Mouse (Mus musculus) liver (tissue): ENCODE results near the gene Dera.
"Not testable (repeated sequence)": the region's sequence is repeated elsewhere in the genome, so short reads cannot be mapped to it uniquely, and the experiment has no call there.

Source experiments
- DNase-seq: peaks from one replicate; pipeline ENCODE4 v3.0.0-alpha.2; 2020; ENCODE audit warnings: mixed read lengths

Gene Dera

DNA sequence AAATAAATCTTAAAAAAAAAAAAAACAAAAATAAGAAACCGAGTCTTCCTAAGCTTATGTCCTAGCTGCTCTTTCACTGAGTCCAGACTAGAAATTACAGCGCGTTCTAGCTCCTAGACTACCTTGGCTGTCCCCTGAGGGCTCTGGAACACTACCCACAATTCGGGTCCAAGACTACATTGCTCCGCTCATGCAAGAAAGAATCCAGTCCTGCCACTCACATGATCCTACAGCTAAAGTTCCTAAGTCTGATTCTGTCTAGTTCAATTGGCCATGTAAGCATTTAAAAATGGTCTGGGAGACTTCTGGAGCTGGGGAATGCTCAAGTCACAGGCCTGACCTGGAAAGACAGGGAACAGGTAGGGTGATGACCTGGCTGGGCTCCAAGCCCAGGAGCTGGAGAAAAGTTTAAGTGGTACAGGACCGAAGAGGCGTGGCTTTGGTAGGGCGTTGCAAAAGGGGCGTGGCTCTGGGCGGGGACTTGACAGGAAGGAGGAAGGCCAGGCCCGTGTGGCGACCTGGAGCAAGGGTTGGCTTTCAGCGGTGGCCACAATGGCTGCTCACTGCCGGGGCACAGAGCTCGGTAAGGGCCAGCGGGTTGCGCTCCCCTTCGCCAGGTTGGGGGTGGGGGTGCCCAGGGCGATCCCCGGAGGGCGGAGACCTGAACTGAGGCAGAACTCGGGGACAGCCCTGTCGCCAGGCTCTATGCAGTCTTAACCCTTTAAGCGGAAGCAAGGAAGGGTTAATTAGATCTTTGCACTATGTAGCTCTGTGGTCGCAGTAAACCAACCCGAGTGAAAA lies at the start of gene Dera:
Gene Dera, plus strand, starts transcription at position 491 of the 801 bp plus-strand sequence.
- peak; percentile 96 for DNase-seq

DNA sequence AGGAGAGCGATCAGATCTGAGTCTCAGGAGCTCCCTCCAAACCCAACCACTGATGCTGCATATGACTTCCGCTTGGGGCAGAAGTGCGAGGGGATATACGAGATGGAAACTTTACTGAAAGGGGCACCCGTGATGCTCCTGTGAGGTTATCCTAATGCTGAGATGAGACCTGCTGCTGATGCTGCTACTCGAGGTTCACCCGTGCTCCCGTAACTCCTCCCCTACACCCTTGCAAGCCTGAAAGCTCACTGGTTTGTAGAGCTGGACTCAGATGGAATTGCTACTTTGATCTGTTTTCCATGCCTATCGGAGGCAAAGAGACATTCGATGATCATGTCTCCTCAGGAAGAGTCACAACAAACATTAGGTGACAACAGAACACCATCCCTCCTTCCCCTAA lies 48.1 kb upstream of the Dera start:
- DNase-seq, result no peak

DNA sequence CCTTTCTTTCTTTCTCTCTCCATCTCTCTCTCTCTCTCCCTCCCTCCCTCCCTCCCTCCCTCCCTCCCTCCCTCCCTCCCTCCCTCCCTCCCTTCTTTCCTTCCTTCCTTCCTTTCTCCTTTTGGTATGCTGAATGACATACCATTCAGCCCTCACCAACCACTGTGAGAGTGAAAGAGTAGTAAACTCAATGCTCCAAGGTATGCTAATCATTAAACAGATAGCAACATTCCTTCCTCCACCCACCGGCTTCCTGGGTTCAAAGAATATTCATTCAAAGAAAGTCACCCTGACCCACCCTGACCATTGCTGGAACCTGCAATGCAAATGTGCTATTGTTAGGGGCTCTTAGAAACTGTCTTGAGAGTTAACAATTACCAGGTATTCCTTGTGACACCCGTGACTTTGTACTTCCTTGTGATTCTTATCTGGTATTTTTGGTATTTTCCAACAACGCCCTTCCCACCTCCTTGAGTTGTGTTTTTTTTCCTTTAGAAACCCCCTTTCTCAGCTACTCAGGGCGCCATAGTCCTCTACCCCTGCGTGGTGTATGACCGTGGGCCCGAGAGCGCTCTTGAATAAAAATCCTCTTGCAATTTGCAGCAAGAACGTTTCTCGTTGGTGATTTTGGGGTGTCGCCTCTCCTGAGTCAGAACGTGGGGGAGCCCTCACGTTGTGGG lies 45.5 kb upstream of the Dera start:
- DNase-seq, result not testable (repeated sequence)

DNA sequence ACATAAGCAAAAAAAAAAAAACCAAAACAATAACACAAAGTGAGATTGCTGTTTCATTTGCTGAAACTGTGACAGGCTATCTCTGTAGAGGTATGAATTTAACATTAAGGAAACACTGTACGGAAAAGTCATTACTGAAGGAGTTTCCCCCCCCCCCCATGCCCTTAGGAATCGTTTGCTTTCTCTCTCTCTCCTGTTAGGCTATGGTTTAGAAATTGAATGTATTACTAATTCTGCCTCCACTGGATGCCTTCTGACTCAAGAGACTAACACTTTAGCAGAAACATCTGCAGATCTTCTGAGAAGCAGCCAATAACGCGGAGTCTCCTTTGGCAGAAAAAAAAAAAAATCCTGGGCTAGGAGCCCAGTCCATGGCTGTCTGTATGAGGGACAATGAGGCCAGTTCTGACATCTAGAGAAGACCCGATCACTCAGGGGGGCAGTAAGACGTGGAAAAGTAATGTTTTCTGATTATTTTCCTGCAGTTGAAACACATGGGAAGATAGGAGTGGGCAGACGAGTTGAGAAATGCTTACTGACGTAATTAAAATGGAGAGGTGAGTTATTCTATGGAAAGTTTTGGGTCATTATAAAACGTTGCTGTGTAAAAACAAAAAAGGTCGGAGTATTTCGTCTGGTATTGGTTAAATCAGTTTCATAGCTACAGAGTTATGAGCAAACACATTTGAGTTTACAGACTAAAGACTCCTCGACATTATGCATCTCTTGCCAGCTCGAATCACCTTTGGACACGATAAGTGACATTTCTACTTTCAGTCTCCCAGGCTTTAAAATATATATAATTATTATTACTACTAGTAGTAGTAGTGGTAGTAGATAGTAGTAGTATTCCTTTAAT lies 43.9 kb upstream of the Dera start:
- no peak for DNase-seq

DNA sequence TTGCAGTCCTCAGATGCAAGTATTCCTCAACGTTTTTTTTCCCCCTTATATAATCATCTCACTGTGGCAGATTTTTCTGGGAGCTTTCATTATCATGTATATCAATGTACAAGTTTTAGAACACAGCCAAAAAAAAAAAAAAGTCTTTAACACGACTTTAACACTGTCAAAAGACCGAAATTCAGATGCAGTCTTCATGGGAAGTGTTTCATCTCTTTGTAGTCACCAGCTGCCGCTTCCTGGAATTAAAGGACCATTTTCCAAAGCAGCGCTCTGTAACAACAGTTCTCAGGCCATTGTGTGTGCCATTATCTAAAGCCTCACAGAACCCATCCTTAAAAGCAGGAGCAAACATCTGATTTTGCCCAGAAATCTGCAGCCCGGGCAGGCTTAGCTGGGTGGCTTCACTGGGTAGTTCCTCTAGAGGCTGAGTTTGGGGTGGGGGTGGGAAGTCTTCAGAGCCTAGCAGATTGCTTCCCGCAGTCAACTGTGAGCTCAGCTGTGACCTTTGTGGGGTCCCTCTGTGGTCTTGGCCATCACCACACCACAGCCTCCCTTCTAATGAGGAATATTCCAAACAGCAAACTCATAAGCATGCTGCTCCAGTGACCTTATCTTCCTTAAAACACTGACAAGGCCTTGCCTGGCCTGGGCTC lies 41.6 kb upstream of the Dera start:
- DNase-seq, result no peak

DNA sequence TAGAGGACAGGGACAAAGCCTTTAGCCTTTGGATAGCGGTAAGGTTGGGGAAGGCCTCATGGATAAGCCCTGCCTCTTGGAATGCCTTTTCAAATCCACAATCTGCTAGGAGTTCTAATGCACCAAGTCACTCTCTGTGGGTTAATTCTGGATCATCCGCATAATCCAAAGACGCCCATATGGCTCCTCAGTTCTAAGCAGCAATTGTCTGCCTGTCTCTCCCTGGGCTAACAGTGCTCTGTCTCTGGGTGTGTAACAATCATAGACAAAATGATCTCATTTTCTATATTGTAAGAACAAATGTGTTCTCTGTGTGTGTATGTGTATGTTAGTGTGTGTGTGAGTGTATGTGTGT lies 41.1 kb upstream of the Dera start:
- no peak for DNase-seq

DNA sequence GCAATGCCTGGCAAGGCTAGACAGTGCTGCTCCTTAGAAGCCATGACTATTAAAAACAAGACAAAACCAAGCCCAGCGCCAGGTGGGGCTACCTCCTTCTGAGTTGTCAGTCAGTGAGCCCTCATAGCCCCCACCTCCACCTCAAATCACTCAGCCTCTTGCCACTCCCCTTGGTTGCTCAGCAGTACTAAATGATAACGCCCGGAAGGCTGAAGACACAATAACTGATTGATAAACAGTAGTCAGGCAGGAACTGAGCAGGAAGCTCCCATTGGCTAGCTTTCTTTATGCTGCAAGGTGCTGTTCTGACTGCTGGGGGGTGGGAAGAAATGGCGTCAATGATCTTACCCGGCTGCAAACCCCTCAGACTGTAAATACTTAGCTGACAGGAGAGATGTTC lies 37.5 kb upstream of the Dera start:
- DNase-seq, result no peak

DNA sequence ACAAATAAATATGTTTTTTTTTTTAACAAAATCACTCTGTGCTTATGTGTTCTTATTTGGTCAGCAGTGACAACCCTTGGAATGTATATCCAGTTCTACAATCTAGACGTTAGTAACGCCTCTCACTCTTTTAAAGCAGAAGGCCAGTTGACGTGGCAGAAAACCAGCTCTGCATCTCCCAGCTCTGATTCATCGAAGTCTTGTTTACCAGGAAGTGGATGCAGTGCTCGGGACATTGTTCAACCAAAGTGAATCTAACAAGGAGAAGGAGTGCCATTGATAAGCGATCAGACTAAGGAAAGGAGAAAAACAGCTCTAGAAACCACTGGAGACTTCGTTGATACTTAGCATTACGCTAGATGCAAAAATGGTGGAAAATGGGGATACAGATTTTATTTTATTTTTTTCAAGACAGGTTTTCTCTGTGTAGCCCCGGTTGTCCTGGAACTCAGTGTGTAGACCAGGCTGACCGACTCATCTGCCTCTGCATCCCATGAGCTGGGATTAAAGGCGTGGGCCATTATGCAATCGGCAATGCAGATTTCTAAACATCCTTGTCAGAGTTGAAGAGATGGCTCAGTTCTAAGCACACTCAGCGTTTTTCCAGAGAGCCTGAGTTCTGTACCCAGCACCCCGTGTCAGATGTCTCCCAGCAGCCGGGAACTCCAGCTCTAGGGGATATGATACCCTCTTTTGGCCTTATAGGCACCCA lies 32.0 kb upstream of the Dera start:
- no peak for DNase-seq

DNA sequence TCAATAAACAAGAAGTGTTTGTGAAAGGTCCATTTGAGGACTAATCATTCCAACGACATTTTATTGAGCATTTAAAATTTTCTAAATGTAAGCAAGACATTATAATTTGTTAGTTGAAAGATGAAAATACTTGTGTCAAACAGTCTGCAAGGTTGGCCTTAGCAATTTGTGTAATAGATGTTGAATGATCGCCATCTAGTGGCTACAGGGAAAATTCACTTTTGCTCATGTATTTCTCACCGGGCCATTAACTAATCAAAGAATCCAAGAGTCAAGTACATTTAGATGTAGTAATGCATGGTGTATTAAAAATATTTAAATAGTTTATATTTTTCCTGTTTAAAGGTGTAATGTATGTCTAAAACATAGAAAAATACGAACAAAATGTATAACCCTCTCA lies 30.4 kb upstream of the Dera start:
- no peak for DNase-seq

DNA sequence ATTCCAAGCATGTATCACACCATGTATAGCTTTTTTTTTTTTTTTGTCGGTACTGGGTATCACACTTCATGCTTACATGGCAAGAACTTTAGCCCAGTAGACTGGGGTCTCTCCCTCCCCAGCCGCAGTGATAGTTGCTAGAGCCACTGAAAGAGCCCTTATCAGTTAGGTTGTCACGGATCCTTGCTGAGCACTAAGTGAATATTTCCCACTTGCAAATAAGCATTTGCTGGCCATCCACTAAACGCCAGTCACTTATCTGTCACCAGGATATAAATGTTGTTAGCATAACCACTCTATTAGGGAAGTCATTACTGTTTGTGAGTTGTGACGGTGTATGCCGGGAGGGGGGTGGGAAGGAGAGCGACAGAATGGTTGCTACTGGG lies 19.9 kb upstream of the Dera start:
- DNase-seq, result peak; percentile 38

DNA sequence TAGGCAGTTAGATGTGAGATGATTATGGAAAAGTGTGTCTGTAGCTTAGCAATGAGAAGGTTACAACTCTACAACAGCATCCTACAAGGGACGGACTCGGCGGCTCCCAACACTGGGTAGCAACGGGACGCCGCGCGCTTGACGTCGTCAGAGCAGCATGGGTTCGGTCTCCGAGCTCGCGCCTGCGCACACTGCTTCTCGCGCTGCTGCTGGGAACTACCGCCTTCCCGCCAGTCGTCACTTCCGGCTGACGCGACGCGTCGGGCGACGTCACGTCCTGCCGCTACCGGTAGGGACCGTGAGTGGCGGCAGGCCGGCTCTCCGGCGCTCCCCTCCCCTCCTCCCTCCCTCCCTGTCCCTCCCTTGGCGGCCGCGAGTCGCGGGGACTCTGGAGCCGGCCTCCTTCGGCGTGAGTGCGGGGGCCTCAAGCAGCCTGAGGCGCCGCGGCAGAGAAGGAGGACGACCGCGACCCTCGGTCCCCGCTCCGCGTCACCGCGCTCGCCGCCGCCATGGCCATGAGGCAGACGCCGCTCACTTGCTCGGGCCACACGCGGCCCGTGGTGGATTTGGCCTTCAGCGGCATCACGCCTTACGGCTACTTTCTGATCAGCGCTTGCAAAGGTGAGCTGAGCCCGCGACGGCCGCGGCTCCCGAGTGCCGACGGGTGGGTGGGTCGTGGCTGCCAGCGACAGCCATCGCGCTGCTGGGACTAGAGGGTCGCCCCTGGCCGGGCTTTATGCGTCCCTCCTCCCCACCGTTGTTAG lies 19.3 kb upstream of the Dera start, which contains the start of gene Strap:
Gene Strap, plus strand, starts transcription at position 233 of the 764 bp plus-strand sequence.
- DNase-seq, result peak; percentile 98

DNA sequence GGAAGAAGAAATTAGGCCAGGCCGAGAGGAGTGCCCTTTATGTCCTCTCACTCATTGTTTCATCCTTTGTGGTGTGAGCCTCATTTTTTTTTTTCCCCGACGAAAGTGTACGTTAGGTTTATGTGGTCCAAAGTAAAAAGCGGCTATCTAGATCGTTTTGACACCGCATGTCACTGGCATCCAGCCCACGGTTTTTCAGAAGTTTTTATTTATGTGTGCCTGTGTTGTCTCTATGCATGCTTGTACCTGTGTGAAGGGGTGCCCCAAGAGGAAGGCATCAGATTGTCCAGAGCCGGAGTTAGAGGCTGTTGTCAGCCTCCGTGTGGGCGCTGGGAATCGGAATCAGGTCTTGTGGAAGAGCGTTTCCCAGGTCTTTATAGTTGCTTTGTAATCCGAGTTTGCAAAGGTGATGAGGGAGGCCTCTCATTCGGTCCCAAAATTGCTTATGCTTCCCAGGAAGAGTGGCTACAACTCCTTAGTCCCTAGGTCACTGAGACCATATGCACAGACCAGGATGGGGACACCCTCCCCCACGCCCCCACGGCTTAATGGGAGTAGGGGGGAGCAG lies 18.6 kb upstream of the Dera start:
- no peak for DNase-seq

DNA sequence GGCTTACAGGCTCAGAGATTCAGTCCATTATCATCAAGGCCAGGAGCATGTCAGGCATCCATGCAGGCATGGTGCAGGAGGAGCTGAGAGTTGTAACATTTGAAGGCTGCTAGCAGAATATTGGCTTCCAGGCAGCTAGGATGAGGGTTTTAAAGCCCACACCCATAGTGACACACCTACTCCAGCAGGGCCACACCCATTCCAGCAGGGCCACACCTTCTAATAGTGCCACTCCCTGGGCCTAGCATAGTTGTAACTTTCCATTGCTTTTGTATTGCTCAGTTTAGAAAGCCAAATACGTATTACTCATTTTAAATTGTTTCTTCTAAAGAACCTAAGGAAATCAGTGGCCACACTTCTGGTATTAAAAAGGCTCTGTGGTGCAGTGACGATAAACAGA lies 13.4 kb upstream of the Dera start:
- DNase-seq, result peak; percentile 50

DNA sequence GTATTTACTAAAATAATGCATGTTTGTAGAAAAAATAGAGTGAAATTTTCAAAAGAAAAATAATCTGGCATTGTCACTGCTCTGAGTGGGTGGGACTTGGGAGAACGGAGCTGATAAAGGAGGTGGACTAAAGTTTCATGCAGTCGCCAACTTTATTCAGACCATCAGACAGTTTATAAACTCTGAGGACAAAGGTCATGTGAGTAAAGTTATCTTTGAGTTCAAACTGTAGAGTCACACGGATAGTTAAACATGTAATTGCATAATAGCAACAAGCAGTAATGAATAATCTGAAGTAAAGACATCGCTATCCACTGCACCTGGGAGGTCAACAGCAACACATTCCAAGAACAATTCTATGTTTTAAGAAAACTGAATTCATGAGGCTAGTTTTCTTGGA lies 9.6 kb upstream of the Dera start:
- DNase-seq, result no peak

DNA sequence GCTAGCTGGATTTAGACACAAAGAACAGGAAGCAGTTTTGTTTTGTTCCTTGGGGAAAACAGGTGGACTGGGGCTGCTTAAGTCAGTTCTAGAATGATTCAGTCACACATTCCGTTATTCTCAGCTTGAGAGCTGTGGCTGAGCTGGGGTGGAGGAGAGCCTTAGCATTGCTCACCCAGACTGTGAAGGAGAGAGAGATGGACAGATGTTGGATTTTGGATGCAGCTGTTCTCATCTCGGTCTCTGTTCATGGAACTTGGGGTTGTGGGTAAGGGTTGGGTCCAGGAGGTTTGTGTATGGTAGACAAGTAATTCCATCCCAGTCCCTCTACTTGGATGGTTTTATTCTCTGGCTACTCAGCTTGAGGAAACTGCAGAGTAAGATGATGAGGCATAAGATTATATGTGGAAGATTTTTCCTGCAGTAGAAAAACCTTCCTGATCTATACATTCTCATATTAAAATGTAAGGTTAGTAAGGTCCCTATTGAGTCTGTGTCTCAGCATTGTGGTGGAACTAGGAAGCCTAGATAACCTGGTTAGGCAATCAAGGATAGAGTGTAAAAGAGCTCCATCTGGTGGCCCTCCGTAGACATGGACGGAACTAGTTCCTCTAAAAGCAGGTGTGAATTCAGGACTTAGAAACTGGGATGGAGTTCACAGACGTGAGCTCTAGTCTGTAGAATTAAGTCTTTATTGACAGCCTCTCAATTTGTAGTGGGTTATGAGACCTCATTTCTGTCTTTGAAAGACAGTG lies 7.0 kb upstream of the Dera start:
- peak; percentile 29 for DNase-seq

DNA sequence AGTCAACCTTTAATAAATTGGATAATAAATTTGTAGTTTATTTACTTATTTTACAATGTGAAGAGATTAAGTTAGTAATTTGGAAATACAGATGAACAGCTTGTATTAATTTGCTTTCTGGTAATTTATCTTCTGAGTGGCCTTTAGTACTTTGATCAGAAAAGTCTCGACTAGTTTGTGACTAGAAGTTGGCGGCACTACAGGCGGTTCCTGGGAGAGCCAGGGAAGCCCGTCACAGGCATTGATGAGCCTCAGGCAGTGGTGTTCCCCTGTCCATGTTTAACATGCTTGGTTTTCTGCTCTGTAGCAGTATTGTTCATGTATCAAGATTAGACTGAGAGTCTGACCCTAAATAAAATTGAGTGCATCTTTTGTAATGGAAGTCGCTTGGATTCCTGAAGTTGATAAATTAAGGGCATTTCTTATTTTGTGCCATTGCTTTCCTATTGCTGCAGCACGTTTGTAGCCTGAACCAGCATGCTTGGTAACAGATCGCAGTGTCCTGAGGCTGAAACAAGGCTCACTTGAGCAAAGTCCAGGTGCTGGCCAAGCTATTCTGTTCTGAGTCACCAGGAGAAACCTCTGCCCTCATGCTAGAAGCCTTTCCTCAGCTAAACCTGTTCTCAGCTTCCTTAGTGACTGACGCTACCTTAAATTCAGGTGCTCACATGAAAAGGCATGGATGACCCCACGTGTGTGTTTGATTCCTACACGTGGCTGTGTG lies 2.6 kb upstream of the Dera start:
- no peak for DNase-seq

DNA sequence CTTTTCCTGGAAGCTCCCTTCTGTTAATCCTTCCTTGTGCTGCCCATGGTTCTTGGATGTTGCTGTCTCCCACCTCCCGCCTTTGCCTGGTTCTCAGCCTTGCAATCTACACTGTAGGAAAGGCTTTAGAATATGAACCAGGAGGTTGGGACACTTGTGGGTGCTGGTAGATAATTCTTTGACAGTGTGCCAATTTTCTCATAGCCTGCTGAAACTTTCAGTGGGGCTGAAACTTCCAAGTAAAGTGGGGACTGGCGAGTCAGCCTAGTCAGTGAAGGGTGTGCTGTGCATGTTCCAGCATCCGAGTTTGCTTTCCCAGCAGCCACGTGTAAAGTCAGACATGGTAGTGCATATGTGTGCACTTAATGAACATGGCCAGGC lies 2.1 kb upstream of the Dera start:
- DNase-seq, result no peak

DNA sequence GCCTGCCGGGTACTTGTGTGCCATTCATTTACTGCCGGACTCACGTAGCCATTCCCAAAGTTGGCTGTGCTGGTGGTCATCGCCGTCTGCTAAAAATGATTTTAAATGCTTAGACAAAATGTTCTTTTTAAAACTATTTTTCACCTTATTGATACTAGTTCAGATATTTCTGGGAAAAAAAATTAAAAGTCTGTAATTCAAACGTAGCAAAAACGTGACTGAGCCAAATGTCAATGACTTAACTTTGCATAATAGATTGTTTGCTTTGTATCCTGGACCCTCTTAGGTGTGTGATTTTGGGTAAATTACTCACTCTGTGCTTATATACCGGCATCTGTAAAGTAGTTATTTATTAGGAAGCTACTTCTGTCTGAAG lies 499 bp downstream of the Dera start:
- no peak for DNase-seq

DNA sequence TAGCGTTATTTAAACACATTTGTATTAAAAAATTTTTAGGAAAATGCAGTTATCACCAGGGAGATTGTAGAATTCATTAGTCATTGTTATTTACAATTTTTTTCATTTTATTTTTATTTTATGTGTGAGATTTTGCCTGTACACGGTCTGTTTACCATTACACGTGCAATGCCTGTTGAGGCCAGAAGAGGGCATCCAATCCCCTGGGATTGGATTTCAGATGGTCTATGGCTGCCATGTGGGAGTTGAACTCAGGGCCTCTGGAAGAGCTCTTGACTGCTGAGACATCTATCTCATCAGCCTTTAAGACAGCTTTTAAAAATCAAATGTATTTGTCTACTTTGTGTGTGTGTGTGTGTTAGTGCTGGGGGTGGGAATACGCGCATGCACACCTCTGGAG lies 2.0 kb downstream of the Dera start:
- DNase-seq, result peak; percentile 35

DNA sequence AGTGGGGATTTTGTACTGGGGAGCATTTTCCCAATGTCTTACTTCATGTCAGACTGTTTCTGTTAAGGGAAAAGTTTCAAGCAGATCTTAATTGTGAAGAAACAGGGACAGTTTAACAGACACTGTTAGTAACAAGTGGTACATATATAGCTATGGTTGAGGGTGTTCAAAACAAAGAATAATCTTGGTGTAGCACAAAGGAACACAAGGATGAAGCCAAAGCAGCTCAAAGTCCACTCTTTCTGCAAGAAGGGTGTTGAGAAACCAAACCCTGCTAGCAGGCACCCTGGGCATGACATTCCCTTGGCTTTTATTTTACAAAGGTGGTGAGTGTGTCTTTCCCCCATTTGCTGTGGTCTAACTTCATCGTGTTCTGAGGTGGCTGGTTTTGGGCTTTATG lies 3.5 kb downstream of the Dera start:
- DNase-seq, result no peak
